Mouse (Mus musculus): Measurements from ENCODE around the gene Olfr177. TPM values are rescaled to one million over a fixed set of nuclear protein-coding genes. Genes with fewer than 3 reads are reported as not detected.

Gene Olfr177
- total and polyA plus RNA-seq, 2 experiments from 2014 or later = not detected

GRCm38 (mm10) chr16:58826732-58827319 lies 47.7 kb downstream of the Olfr177 start, which contains the start of gene Olfr175-ps1:
Gene Olfr175-ps1, minus strand, starts transcription at chr16:58826782.
- no peak within 1 kb of the TSS for H3K27ac ChIP-seq (ENCODE audit: low read depth)
- WGBS = 69% methylated on average over 1 of the region's 1 CpGs
- no peaks in the 10 kb centered on the region for H3K27me3 ChIP-seq (ENCODE audit: control insufficient read depth, insufficient read depth, low read length)
- no peak within 1 kb of the TSS for H3K4me2 ChIP-seq (ENCODE audit: low read depth, low read length)
- H3K4me3 ChIP-seq (ENCODE audit: low read depth, low read length) = no peak within 1 kb of the TSS
- H3K9ac ChIP-seq (replicated peaks; ENCODE audit: low read depth, low read length) = no peak within 1 kb of the TSS
- no peaks in the 10 kb centered on the region for H3K9me3 ChIP-seq (replicated peaks; ENCODE audit: control insufficient read depth, low read length)
- ATAC-seq (ENCODE audit: insufficient read depth, low read depth) (no peak), DNase-seq (ENCODE audit: low spot score) (no peak)
- H3K4me1 ChIP-seq (ENCODE audit: control insufficient read depth, insufficient read depth) = no peaks in the 10 kb centered on the region
- no peak for TF ChIP-seq EP300 (IDR thresholded peaks at IDR 0.05; ENCODE audit: low read depth)
- TF ChIP-seq CTCF (IDR thresholded peaks at IDR 0.05; ENCODE audit: low read depth) = no peak
- no peaks in the 10 kb centered on the region for H3K36me3 ChIP-seq (replicated peaks; ENCODE audit: control insufficient read depth, insufficient read depth, low read length)

Other genes with a start within 250 kb of the Olfr177 start
- gene E330017A01Rik, start 236.0 kb downstream of the Olfr177 start, total RNA-seq (2014; rRNA removed; ENCODE audit: low replicate concordance) = not detected in 2 replicates
- gene E330017A01Rik, start 236.0 kb downstream of the Olfr177 start, polyA plus RNA-seq (2015; fragmentation: Nextera tagmentation; extraction: Ambion mirVana) = not detected in 2 replicates
- gene Cpox, start 204.5 kb downstream of the Olfr177 start, total RNA-seq (2014; rRNA removed; ENCODE audit: low replicate concordance) = 27.4 and 35.4 TPM in 2 replicates
- 15.4 and 15.6 TPM in 2 replicates for gene Cpox, start 204.5 kb downstream of the Olfr177 start, polyA plus RNA-seq (2015; fragmentation: Nextera tagmentation; extraction: Ambion mirVana)
- gene Gpr15, start 155.7 kb downstream of the Olfr177 start, total RNA-seq (2014; rRNA removed; ENCODE audit: low replicate concordance) = not detected in 2 replicates
- 0.10 TPM in 1 of 2 replicates, not detected in the other for gene Gpr15, start 155.7 kb downstream of the Olfr177 start, polyA plus RNA-seq (2015; fragmentation: Nextera tagmentation; extraction: Ambion mirVana)
- gene Cldnd1, start 146.9 kb downstream of the Olfr177 start, total RNA-seq (2014; rRNA removed; ENCODE audit: low replicate concordance) = 24.0 and 43.9 TPM in 2 replicates
- gene Cldnd1, start 146.9 kb downstream of the Olfr177 start, polyA plus RNA-seq (2015; fragmentation: Nextera tagmentation; extraction: Ambion mirVana) = 72.0 and 72.8 TPM in 2 replicates
- not detected in 2 replicates for gene Olfr172, start 111.6 kb downstream of the Olfr177 start, total RNA-seq (2014; rRNA removed; ENCODE audit: low replicate concordance)
- gene Olfr172, start 111.6 kb downstream of the Olfr177 start, polyA plus RNA-seq (2015; fragmentation: Nextera tagmentation; extraction: Ambion mirVana) = not detected in 2 replicates
- gene Olfr173, start 74.5 kb downstream of the Olfr177 start, total RNA-seq (2014; rRNA removed; ENCODE audit: low replicate concordance) = not detected in 2 replicates
- not detected in 2 replicates for gene Olfr173, start 74.5 kb downstream of the Olfr177 start, polyA plus RNA-seq (2015; fragmentation: Nextera tagmentation; extraction: Ambion mirVana)
- gene Olfr175-ps1, start 48.0 kb downstream of the Olfr177 start, total RNA-seq (2014; rRNA removed; ENCODE audit: low replicate concordance) = not detected in 2 replicates
- gene Olfr175-ps1, start 48.0 kb downstream of the Olfr177 start, polyA plus RNA-seq (2015; fragmentation: Nextera tagmentation; extraction: Ambion mirVana) = not detected in 2 replicates
- not detected in 2 replicates for gene Olfr178, start 17.3 kb upstream of the Olfr177 start, total RNA-seq (2014; rRNA removed; ENCODE audit: low replicate concordance)
- not detected in 2 replicates for gene Olfr178, start 17.3 kb upstream of the Olfr177 start, polyA plus RNA-seq (2015; fragmentation: Nextera tagmentation; extraction: Ambion mirVana)
- not detected in 2 replicates for gene Olfr181, start 54.0 kb upstream of the Olfr177 start, total RNA-seq (2014; rRNA removed; ENCODE audit: low replicate concordance)
- gene Olfr181, start 54.0 kb upstream of the Olfr177 start, polyA plus RNA-seq (2015; fragmentation: Nextera tagmentation; extraction: Ambion mirVana) = not detected in 2 replicates
- not detected in 2 replicates for gene Olfr180, start 54.6 kb upstream of the Olfr177 start, total RNA-seq (2014; rRNA removed; ENCODE audit: low replicate concordance)
- not detected in 2 replicates for gene Olfr180, start 54.6 kb upstream of the Olfr177 start, polyA plus RNA-seq (2015; fragmentation: Nextera tagmentation; extraction: Ambion mirVana)
- not detected in 2 replicates for gene Olfr183, start 120.6 kb upstream of the Olfr177 start, total RNA-seq (2014; rRNA removed; ENCODE audit: low replicate concordance)
- gene Olfr183, start 120.6 kb upstream of the Olfr177 start, polyA plus RNA-seq (2015; fragmentation: Nextera tagmentation; extraction: Ambion mirVana) = not detected in 2 replicates
- gene Olfr186, start 155.5 kb upstream of the Olfr177 start, total RNA-seq (2014; rRNA removed; ENCODE audit: low replicate concordance) = not detected in 2 replicates
- not detected in 2 replicates for gene Olfr186, start 155.5 kb upstream of the Olfr177 start, polyA plus RNA-seq (2015; fragmentation: Nextera tagmentation; extraction: Ambion mirVana)
- not detected in 2 replicates for gene Olfr187, start 165.0 kb upstream of the Olfr177 start, total RNA-seq (2014; rRNA removed; ENCODE audit: low replicate concordance)
- gene Olfr187, start 165.0 kb upstream of the Olfr177 start, polyA plus RNA-seq (2015; fragmentation: Nextera tagmentation; extraction: Ambion mirVana) = not detected in 2 replicates
- gene Olfr190, start 203.2 kb upstream of the Olfr177 start, total RNA-seq (2014; rRNA removed; ENCODE audit: low replicate concordance) = not detected in 2 replicates
- gene Olfr190, start 203.2 kb upstream of the Olfr177 start, polyA plus RNA-seq (2015; fragmentation: Nextera tagmentation; extraction: Ambion mirVana) = not detected in 2 replicates
- not detected in 2 replicates for gene Olfr191, start 215.1 kb upstream of the Olfr177 start, total RNA-seq (2014; rRNA removed; ENCODE audit: low replicate concordance)
- not detected in 2 replicates for gene Olfr191, start 215.1 kb upstream of the Olfr177 start, polyA plus RNA-seq (2015; fragmentation: Nextera tagmentation; extraction: Ambion mirVana)
- not detected in 2 replicates for gene Olfr193, start 237.1 kb upstream of the Olfr177 start, total RNA-seq (2014; rRNA removed; ENCODE audit: low replicate concordance)
- gene Olfr193, start 237.1 kb upstream of the Olfr177 start, polyA plus RNA-seq (2015; fragmentation: Nextera tagmentation; extraction: Ambion mirVana) = not detected in 2 replicates
- gene Olfr194, start 246.3 kb upstream of the Olfr177 start, total RNA-seq (2014; rRNA removed; ENCODE audit: low replicate concordance) = not detected in 2 replicates
- gene Olfr194, start 246.3 kb upstream of the Olfr177 start, polyA plus RNA-seq (2015; fragmentation: Nextera tagmentation; extraction: Ambion mirVana) = not detected in 2 replicates